Mouse (Mus musculus) B cell, adult 2 months (primary cell): ENCODE data around the gene Stil.
A peak's percentile ranks its signal among the peaks of the same experiment; 100 is the strongest.

Experiments
- DNase-seq, 2 experiments: peaks; one replicate each; pipeline ENCODE4 v3.0.0; 2022

The Stil gene

GRCm38 (mm10) chr4:115051245-115051644, 51.3 kb downstream of the Stil start:
- DNase-seq, result no peak

- DNase-seq, result no peak
Measured at GRCm38 (mm10) chr4:115052343-115053005, 52.5 kb downstream of the Stil start.

GRCm38 (mm10) chr4:115055044-115055443, 55.1 kb downstream of the Stil start:
- no peak for DNase-seq

GRCm38 (mm10) chr4:115055691-115056090, 55.7 kb downstream of the Stil start:
- DNase-seq, result no peak

- peak in 1 of 2 experiments; percentile 36 for DNase-seq
Measured at GRCm38 (mm10) chr4:115056371-115056920, 56.5 kb downstream of the Stil start, which contains the start of gene Tal1. TSS of gene Tal1 (plus strand) at chr4:115056426.

- DNase-seq, result peak; percentile 50 to 62
Measured at GRCm38 (mm10) chr4:115056921-115057673, 57.1 kb downstream of the Stil start.

GRCm38 (mm10) chr4:115057674-115058316, 57.8 kb downstream of the Stil start:
- DNase-seq, result peak in 1 of 2 experiments; percentile 27

- DNase-seq, result peak in 1 of 2 experiments; percentile 40
Measured at GRCm38 (mm10) chr4:115058317-115058761, 58.4 kb downstream of the Stil start.

GRCm38 (mm10) chr4:115058871-115059590, 59.1 kb downstream of the Stil start:
- DNase-seq, result no peak

- DNase-seq, result no peak
Measured at GRCm38 (mm10) chr4:115059871-115060270, 59.9 kb downstream of the Stil start.

GRCm38 (mm10) chr4:115060753-115061152, 60.8 kb downstream of the Stil start:
- no peak for DNase-seq

GRCm38 (mm10) chr4:115062540-115062874, 62.5 kb downstream of the Stil start:
- no peak for DNase-seq

GRCm38 (mm10) chr4:115062875-115063517, 63.0 kb downstream of the Stil start:
- DNase-seq, result peak; percentile 35 to 39

- no peak for DNase-seq
Measured at GRCm38 (mm10) chr4:115063518-115064239, 63.7 kb downstream of the Stil start.

- DNase-seq, result no peak
Measured at GRCm38 (mm10) chr4:115071668-115072067, 71.7 kb downstream of the Stil start.

- no peak for DNase-seq
Measured at GRCm38 (mm10) chr4:115074789-115075188, 74.8 kb downstream of the Stil start.

GRCm38 (mm10) chr4:115075204-115075915, 75.4 kb downstream of the Stil start:
- DNase-seq, result no peak

GRCm38 (mm10) chr4:115078892-115079820, 79.2 kb downstream of the Stil start:
- no peak for DNase-seq

GRCm38 (mm10) chr4:115079821-115080349, 79.9 kb downstream of the Stil start:
- no peak for DNase-seq
